Mouse (Mus musculus): ENCODE data around the gene Ltk. TPM values are rescaled to one million over a fixed set of nuclear protein-coding genes. Genes with fewer than 3 reads are reported as not detected.
A peak's percentile ranks its signal among the peaks of the same experiment; 100 is the strongest.

The Ltk gene
- not detected for polyA plus RNA-seq (2017; shearing (Covaris generic))

GRCm38 (mm10) chr2:119760251-119760650 is at the start of gene Ltk:
Gene Ltk (minus strand): TSS chr2:119760431.
- no peak for ATAC-seq

GRCm38 (mm10) chr2:119808881-119809280 is 48.6 kb upstream of the Ltk start:
- no peak for ATAC-seq

GRCm38 (mm10) chr2:119808438-119808837 is 48.2 kb upstream of the Ltk start:
- ATAC-seq: no peak

GRCm38 (mm10) chr2:119805536-119805935 is 45.3 kb upstream of the Ltk start:
- ATAC-seq: no peak

- ATAC-seq: no peak
These were observed 44.5 kb upstream of the Ltk start for GRCm38 (mm10) chr2:119804776-119805175.

GRCm38 (mm10) chr2:119804275-119804628 is 44.0 kb upstream of the Ltk start:
- no peak for ATAC-seq

- ATAC-seq: no peak
These were observed 43.5 kb upstream of the Ltk start for GRCm38 (mm10) chr2:119803618-119804274.

- no peak for ATAC-seq
These were observed 42.8 kb upstream of the Ltk start for GRCm38 (mm10) chr2:119802767-119803617.

- no peak for ATAC-seq
These were observed 40.9 kb upstream of the Ltk start for GRCm38 (mm10) chr2:119800876-119801846.

GRCm38 (mm10) chr2:119799961-119800550 is 39.8 kb upstream of the Ltk start:
- no peak for ATAC-seq

GRCm38 (mm10) chr2:119799181-119799960 is 39.1 kb upstream of the Ltk start:
- peak; percentile 31 for ATAC-seq

- ATAC-seq: no peak
These were observed 38.2 kb upstream of the Ltk start for GRCm38 (mm10) chr2:119798246-119798927.

GRCm38 (mm10) chr2:119797279-119797783 is 37.1 kb upstream of the Ltk start, which contains the start of gene Tyro3:
Gene Tyro3 (plus strand): TSS chr2:119797733.
- no peak for ATAC-seq

GRCm38 (mm10) chr2:119789996-119790395 is 29.8 kb upstream of the Ltk start:
- ATAC-seq: no peak

GRCm38 (mm10) chr2:119787206-119787883 is 27.1 kb upstream of the Ltk start, which contains the start of gene Rpap1:
Gene Rpap1 (minus strand): TSS chr2:119787537.
- ATAC-seq: peak; percentile 97

- ATAC-seq: no peak
These were observed 7.0 kb upstream of the Ltk start for GRCm38 (mm10) chr2:119767246-119767645.

GRCm38 (mm10) chr2:119763924-119764323 is 3.7 kb upstream of the Ltk start:
- no peak for ATAC-seq

GRCm38 (mm10) chr2:119762276-119762675 is 2.0 kb upstream of the Ltk start:
- ATAC-seq: no peak

- ATAC-seq: no peak
These were observed 1.1 kb downstream of the Ltk start for GRCm38 (mm10) chr2:119758844-119759835.

Data from activated CD4-positive, CD25-positive, alpha-beta regulatory T cell, adult 4 months (primary cell).